Comparison of ENCODE assay signal across 8 mouse cellular contexts in genomic region chr4:107367567-107368314, GRCm38 (mm10). TPM values are rescaled to one million over a fixed set of nuclear protein-coding genes. Genes with fewer than 3 reads are reported as not detected.
A peak's percentile ranks its signal among the peaks of the same experiment; 100 is the strongest.
DNase-seq lines count a peak whose midpoint lies in the region; ATAC-seq and TF ChIP-seq lines count a peak whose summit lies in the region.

Gene Ndc1, plus strand, starts transcription at chr4:107367784.

- DNase-seq in MEL-GATA-1-ER (ENCODE audit: extremely low read depth, low read depth), result peak; percentile 93
- DNase-seq in cerebellum, adult 8-10 months, result peak; percentile 79
- DNase-seq in hindbrain, embryonic 10.5 days (ENCODE audit: low spot score), result peak; percentile 93
- peak; percentile 88 for DNase-seq in layer of hippocampus, adult 9-11 months
- peak; percentile 96 for DNase-seq in lung, postnatal 0 days (ENCODE audit: low spot score)
- DNase-seq in ovary, postnatal 14 days (ENCODE audit: low spot score), result peak; percentile 73
- peak; percentile 87 for DNase-seq in thymus, postnatal 14 days

- peak; percentile 28; the same call in 1 of the 2 replicates for TF ChIP-seq CTCF in lung, postnatal 0 days (IDR thresholded peaks at IDR 0.05)

- H3K4me2 ChIP-seq in lung, postnatal 0 days (replicated peaks; ENCODE audit: low read depth, low read length), result peak within 1 kb of the TSS; percentile 77

- peak within 1 kb of the TSS; percentile 90 for H3K4me3 ChIP-seq in hindbrain, embryonic 10.5 days
- H3K4me3 ChIP-seq in lung, postnatal 0 days (ENCODE audit: low read depth, low read length), result peak within 1 kb of the TSS; percentile 66

- H3K27ac ChIP-seq in hindbrain, embryonic 10.5 days, result peak within 1 kb of the TSS; percentile 100
- peak within 1 kb of the TSS; percentile 79 for H3K27ac ChIP-seq in lung, postnatal 0 days (ENCODE audit: low read length)

- H3K27me3 ChIP-seq in hindbrain, embryonic 10.5 days (ENCODE audit: insufficient read depth, poor library complexity, severe bottlenecking), result no peaks in the 10 kb centered on the region
- no peaks in the 10 kb centered on the region for H3K27me3 ChIP-seq in lung, postnatal 0 days (replicated peaks; ENCODE audit: insufficient read depth, low read length)

- WGBS in hindbrain, embryonic 10.5 days, result under 1% methylated on average over 51 of the region's 51 CpGs
- WGBS in lung, postnatal 0 days, result under 1% methylated on average over 51 of the region's 51 CpGs

- peaks cover 13% of the 10 kb centered on the region for H3K4me1 ChIP-seq in hindbrain, embryonic 10.5 days (replicated peaks)
- no peaks in the 10 kb centered on the region for H3K4me1 ChIP-seq in lung, postnatal 0 days (ENCODE audit: insufficient read depth, low read depth, low read length)

- H3K9ac ChIP-seq in lung, postnatal 0 days (replicated peaks; ENCODE audit: low read depth), result peak within 1 kb of the TSS; percentile 59

- TF ChIP-seq EP300 in lung, postnatal 0 days (IDR thresholded peaks at IDR 0.05), result peak; percentile 42; the same call in 1 of the 2 replicates

- H3K36me3 ChIP-seq in hindbrain, embryonic 10.5 days, result peaks cover 31% of the 10 kb centered on the region
- no peaks in the 10 kb centered on the region for H3K36me3 ChIP-seq in lung, postnatal 0 days (ENCODE audit: insufficient read depth, low read length)

- H3K9me3 ChIP-seq in hindbrain, embryonic 10.5 days, result no peaks in the 10 kb centered on the region
- no peaks in the 10 kb centered on the region for H3K9me3 ChIP-seq in lung, postnatal 0 days (ENCODE audit: low read length)

- peak; percentile 98 for ATAC-seq in frontal cortex, adult (ENCODE audit: low TSS enrichment)
- peak; percentile 98 for ATAC-seq in lung, postnatal 0 days

RNA-seq across cellular contexts. Expression of gene Ndc1, which starts in this region (rescaled TPM):
- 35.1 and 48.3 TPM in 2 replicates for polyA plus RNA-seq in hindbrain, embryonic 10.5 days (2016; fragmentation: Nextera tagmentation; extraction: Ambion mirVana)
- 4.6 and 4.7 TPM in 2 replicates for polyA plus RNA-seq in lung, postnatal 0 days (2015; fragmentation: Nextera tagmentation; extraction: Ambion mirVana)

Comparison
In these comparisons a context has a peak if more than half of its experiments do, and no peak if none do; other contexts are left out.
1. Peak in every context shown above with its lines: DNase-seq, ATAC-seq, H3K4me3 ChIP-seq and H3K27ac ChIP-seq.